10 mouse cellular contexts compared by ENCODE assay signal in genomic region chr2:18710356-18710755, GRCm38 (mm10).
"Had no signal": no experiment of that assay in that cellular context is flagged by ENCODE, and none has a peak within 500 bp of the region (broad histone marks: within the 10 kb centered on the region; RNA-seq: fewer than 3 reads in every experiment).

No protein-coding gene starts in this region.

- ATAC-seq: liver, embryonic 12.5 days; midbrain, embryonic 13.5 days had no signal

- DNase-seq: kidney, adult 11 months; kidney, adult 9 months; kidney, postnatal 36 days; lung, postnatal 14 days; right cerebral cortex, postnatal 4 days; spleen, adult 18-20 months; thymus, adult 2 months; thymus, postnatal 36 days had no signal
